Mouse (Mus musculus) midbrain, embryonic 11.5 days (tissue): ENCODE results near the gene Fh1. TPM values are rescaled to one million over a fixed set of nuclear protein-coding genes. Genes with fewer than 3 reads are reported as not detected.

ENCODE experiments used
- ATAC-seq: fragments of 200-750 bp; cut with Nextera tagmentation; 2 replicates; pipeline ENCODE4 v1.8.0; 2017; ENCODE audit warnings: moderate TSS enrichment, moderate library complexity; ENCODE audit not compliant: low FRiP score
- DNase-seq: peaks from one replicate; pipeline ENCODE4 v3.0.0; 2015; ENCODE audit warnings: low spot score; ENCODE audit errors: missing footprints
- H3K27ac ChIP-seq: fragments of 300-500 bp; sonication (generic); 2 replicates; pipeline ENCODE4 v1.5.1; 2014; ENCODE audit warnings: low read depth, low read length
- H3K27me3 ChIP-seq: fragments of 300-500 bp; sonication (generic); 2 replicates; pipeline ENCODE4 v1.6.1; 2014; ENCODE audit warnings: mild to moderate bottlenecking, low read length, moderate library complexity, mixed read lengths; ENCODE audit not compliant: control insufficient read depth, insufficient read depth
- H3K36me3 ChIP-seq: fragments of 300-500 bp; sonication (generic); 2 replicates; pipeline ENCODE4 v1.6.1; 2014; ENCODE audit warnings: mild to moderate bottlenecking, low read length, moderate library complexity, mixed read lengths; ENCODE audit not compliant: control insufficient read depth, insufficient read depth
- H3K4me1 ChIP-seq: fragments of 300-500 bp; sonication (generic); 2 replicates; pipeline ENCODE4 v1.6.1; 2014; ENCODE audit warnings: low read length; ENCODE audit not compliant: control insufficient read depth, insufficient read depth
- H3K4me2 ChIP-seq: fragments of 300-500 bp; sonication (generic); 2 replicates; pipeline ENCODE4 v1.6.1; 2014; ENCODE audit warnings: mild to moderate bottlenecking, moderate library complexity
- H3K4me3 ChIP-seq: fragments of 300-500 bp; sonication (generic); 2 replicates; pipeline ENCODE4 v1.5.1; 2014; ENCODE audit warnings: low read depth, low read length
- H3K9ac ChIP-seq: fragments of 300-500 bp; sonication (generic); 2 replicates; pipeline ENCODE4 v1.6.1; 2014; ENCODE audit warnings: low read length
- H3K9me3 ChIP-seq: fragments of 300-500 bp; sonication (generic); 2 replicates; pipeline ENCODE4 v1.6.1; 2016; ENCODE audit warnings: low read length; ENCODE audit not compliant: control insufficient read depth
- WGBS: fragments of 180-500 bp; shearing (Covaris S2); extraction: QIAGEN DNeasy Blood & Tissue Kit; methylation state at CpG from one replicate; pipeline ENCODE4 v1.1.7; 2014; 5-methylcytosine and 5-hydroxymethylcytosine counted together
- polyA plus RNA-seq: library from polyadenylated mRNA; unstranded; fragments of >200 nt; fragmentation: Nextera tagmentation; extraction: Ambion mirVana; gene quantifications from 2 replicates; pipeline ENCODE4 v1.2.1, GENCODE M21; 2014

Gene Fh1
- polyA plus RNA-seq, 1 experiment from 2014 or later, result 109 TPM

GRCm38 (mm10) chr1:175602231-175602630 is 23.2 kb downstream of the Fh1 start:
- WGBS, result 94% methylated on average over 11 of the region's 11 CpGs
- no peaks in the 10 kb centered on the region for H3K27me3 ChIP-seq
- ATAC-seq (0 out of 2 replicates have a peak, but pooled peaks have one; percentile 28), DNase-seq (no peak)
- H3K9me3 ChIP-seq, result no peaks in the 10 kb centered on the region
- H3K4me1 ChIP-seq, result no peaks in the 10 kb centered on the region
- H3K9ac ChIP-seq, result no peak overlapping the region
- H3K36me3 ChIP-seq, result peaks cover 5% of the 10 kb centered on the region; the same call in 1 of the 2 replicates
- no peak overlapping the region for H3K27ac ChIP-seq
- H3K4me2 ChIP-seq, result no peak overlapping the region
- no peak overlapping the region for H3K4me3 ChIP-seq

- H3K9me3 ChIP-seq, result no peaks in the 10 kb centered on the region
- H3K36me3 ChIP-seq, result no peaks in the 10 kb centered on the region
- DNase-seq, result no peak
- H3K27me3 ChIP-seq, result no peaks in the 10 kb centered on the region
- H3K4me1 ChIP-seq, result no peaks in the 10 kb centered on the region
- no peak overlapping the region for H3K4me3 ChIP-seq
- no peak overlapping the region for H3K9ac ChIP-seq
- no peak for ATAC-seq
- no peak overlapping the region for H3K4me2 ChIP-seq
- no peak overlapping the region for H3K27ac ChIP-seq
- 92% methylated on average over 1 of the region's 1 CpGs for WGBS
Observed at GRCm38 (mm10) chr1:175592832-175593231, 32.6 kb downstream of the Fh1 start.

DNA sequence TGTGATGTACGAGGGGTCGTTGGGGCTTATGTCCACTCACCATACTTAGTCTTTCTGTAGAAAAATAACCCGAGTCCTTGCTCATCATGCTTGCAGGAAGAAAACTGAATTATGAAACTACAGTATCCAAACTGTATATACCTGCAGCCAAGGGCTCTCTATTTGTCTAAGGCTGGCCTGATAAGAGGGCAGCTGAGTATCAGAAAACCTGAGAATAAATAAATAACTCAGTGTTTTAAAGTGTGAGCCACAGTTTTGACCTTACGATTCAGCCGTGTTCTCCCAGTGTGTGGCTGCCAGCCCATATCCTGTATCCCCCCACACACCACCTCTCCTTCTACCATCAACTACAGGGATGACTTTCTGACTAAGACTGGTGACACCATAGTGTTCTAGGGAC is 38.8 kb downstream of the Fh1 start:
- Histone ChIP-seq H3K9me3 (no peaks in the 10 kb centered on the region), H3K27ac (no peak overlapping the region), H3K9ac (no peak overlapping the region), H3K4me2 (no peak overlapping the region), H3K27me3 (no peaks in the 10 kb centered on the region), H3K4me1 (no peaks in the 10 kb centered on the region), H3K36me3 (no peaks in the 10 kb centered on the region), H3K4me3 (no peak overlapping the region)
- WGBS, result 84% methylated on average over 5 of the region's 5 CpGs
- no peak for DNase-seq
- ATAC-seq, result no peak

GRCm38 (mm10) chr1:175585267-175585666 is 40.2 kb downstream of the Fh1 start:
- 91% methylated on average over 2 of the region's 2 CpGs for WGBS
- ATAC-seq (no peak), DNase-seq (no peak)
- Histone ChIP-seq H3K36me3 (no peaks in the 10 kb centered on the region), H3K9ac (no peak overlapping the region), H3K4me3 (no peak overlapping the region), H3K4me1 (no peaks in the 10 kb centered on the region), H3K9me3 (no peaks in the 10 kb centered on the region), H3K27me3 (no peaks in the 10 kb centered on the region), H3K4me2 (no peak overlapping the region), H3K27ac (no peak overlapping the region)

DNA sequence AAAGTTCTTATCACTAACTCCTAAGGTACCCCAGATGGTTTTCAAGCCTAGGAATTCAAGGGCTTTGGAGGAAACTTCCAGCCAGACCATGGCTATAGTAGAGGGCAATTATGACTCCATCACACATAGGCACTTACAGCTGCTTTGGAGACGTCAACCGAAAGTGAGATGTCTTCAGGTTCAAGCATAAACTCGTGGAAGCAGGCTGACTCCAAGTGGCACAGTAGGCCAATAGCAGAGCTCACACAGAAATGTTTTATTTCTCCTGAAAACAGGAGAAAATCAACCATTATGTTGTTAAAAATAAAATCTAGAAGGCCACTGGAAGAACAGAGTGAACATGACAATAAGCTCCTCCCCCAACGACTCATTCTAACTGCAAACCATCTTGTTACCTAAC is 42.6 kb downstream of the Fh1 start:
- H3K9ac ChIP-seq, result no peak overlapping the region
- no peak for ATAC-seq
- WGBS, result 85% methylated on average over 4 of the region's 4 CpGs

GRCm38 (mm10) chr1:175580346-175580745 is 45.1 kb downstream of the Fh1 start:
- WGBS, result 91% methylated on average over 7 of the region's 7 CpGs
- Histone ChIP-seq H3K27ac (no peak overlapping the region), H3K36me3 (no peaks in the 10 kb centered on the region), H3K9ac (no peak overlapping the region), H3K9me3 (no peaks in the 10 kb centered on the region), H3K4me1 (no peaks in the 10 kb centered on the region), H3K4me3 (no peak overlapping the region), H3K4me2 (no peak overlapping the region), H3K27me3 (no peaks in the 10 kb centered on the region)
- no peak for ATAC-seq
- no peak for DNase-seq

More for the DNA sequence above, 42.6 kb downstream of the Fh1 start:
- H3K4me2 ChIP-seq, result no peak overlapping the region
- H3K4me3 ChIP-seq, result no peak overlapping the region
- H3K27ac ChIP-seq, result no peak overlapping the region
- H3K9me3 ChIP-seq, result no peaks in the 10 kb centered on the region
- no peak for DNase-seq
- no peaks in the 10 kb centered on the region for H3K27me3 ChIP-seq
- no peaks in the 10 kb centered on the region for H3K36me3 ChIP-seq
- no peaks in the 10 kb centered on the region for H3K4me1 ChIP-seq

GRCm38 (mm10) chr1:175579598-175580235 is 45.7 kb downstream of the Fh1 start:
- Histone ChIP-seq H3K27ac (no peak overlapping the region), H3K4me3 (no peak overlapping the region), H3K9ac (no peak overlapping the region), H3K36me3 (no peaks in the 10 kb centered on the region), H3K4me2 (no peak overlapping the region), H3K27me3 (no peaks in the 10 kb centered on the region), H3K9me3 (no peaks in the 10 kb centered on the region), H3K4me1 (no peaks in the 10 kb centered on the region)
- ATAC-seq (no peak), DNase-seq (no peak)
- 86% methylated on average over 9 of the region's 9 CpGs for WGBS

DNA sequence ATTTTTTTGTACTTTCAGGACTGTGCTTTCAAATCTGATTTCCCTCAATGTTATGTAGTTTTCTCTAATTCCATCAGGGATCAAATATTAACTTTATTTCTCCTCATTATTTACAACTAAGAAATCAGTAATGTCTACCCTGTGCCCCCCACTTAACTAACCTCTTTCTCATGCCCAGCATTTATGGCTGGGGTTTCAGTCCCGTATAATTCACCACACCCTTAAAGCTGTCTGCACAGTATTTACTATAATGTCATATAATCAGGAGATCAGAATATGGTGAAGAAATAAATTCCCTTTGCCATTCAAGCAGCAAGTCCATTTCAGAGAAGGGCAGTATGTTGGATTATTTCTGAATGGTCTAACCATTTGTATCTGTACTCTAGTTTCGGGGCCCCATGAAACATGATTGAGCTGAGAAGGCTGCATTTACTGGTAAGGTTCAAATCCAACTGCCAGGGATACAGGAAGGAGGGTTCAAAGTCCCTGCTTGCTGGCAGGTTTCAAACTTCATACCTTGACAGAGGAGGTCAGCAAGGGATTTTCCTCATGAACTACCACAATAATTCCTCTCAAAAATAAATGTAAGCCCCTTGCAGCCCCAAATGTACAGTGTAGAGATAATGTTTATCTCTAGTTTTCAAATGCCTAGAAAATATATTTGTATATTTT is 46.9 kb downstream of the Fh1 start:
- Histone ChIP-seq H3K27ac (no peak overlapping the region), H3K9me3 (no peaks in the 10 kb centered on the region), H3K27me3 (no peaks in the 10 kb centered on the region), H3K4me2 (no peak overlapping the region), H3K9ac (no peak overlapping the region), H3K36me3 (no peaks in the 10 kb centered on the region), H3K4me1 (no peaks in the 10 kb centered on the region), H3K4me3 (no peak overlapping the region)
- no peak for ATAC-seq
- WGBS, result 93% methylated on average over 2 of the region's 2 CpGs
- no peak for DNase-seq

GRCm38 (mm10) chr1:175574129-175574528 is 51.3 kb downstream of the Fh1 start:
- ATAC-seq (no peak), DNase-seq (no peak)
- Histone ChIP-seq H3K4me1 (no peaks in the 10 kb centered on the region), H3K27me3 (no peaks in the 10 kb centered on the region), H3K4me3 (no peak overlapping the region), H3K9me3 (no peaks in the 10 kb centered on the region), H3K27ac (no peak overlapping the region), H3K9ac (no peak overlapping the region), H3K36me3 (no peaks in the 10 kb centered on the region), H3K4me2 (no peak overlapping the region)
- WGBS, result 90% methylated on average over 2 of the region's 2 CpGs
